Mouse (Mus musculus) liver, embryonic 15.5 days (tissue): ENCODE results near the gene Ddah2. TPM values are rescaled to one million over a fixed set of nuclear protein-coding genes. Genes with fewer than 3 reads are reported as not detected.
A peak's percentile ranks its signal among the peaks of the same experiment; 100 is the strongest.

Source experiments
- ATAC-seq: fragments of 200-750 bp; cut with Nextera tagmentation; 2 replicates; pipeline ENCODE4 v1.8.0; 2017; ENCODE audit warnings: moderate number of reproducible peaks, mild to moderate bottlenecking, moderate library complexity; ENCODE audit not compliant: insufficient read depth
- H3K27ac ChIP-seq: fragments of 300-500 bp; sonication (generic); replicated peaks from 2 replicates; pipeline ENCODE4 v1.5.1; 2015; ENCODE audit warnings: mild to moderate bottlenecking, inconsistent platforms
- H3K27me3 ChIP-seq: fragments of 300-500 bp; sonication (generic); 2 replicates; pipeline ENCODE4 v1.6.1; 2015; ENCODE audit warnings: mild to moderate bottlenecking, inconsistent platforms
- H3K36me3 ChIP-seq: fragments of 300-500 bp; sonication (generic); replicated peaks from 2 replicates; pipeline ENCODE4 v1.6.1; 2015; ENCODE audit warnings: moderate library complexity, mild to moderate bottlenecking, inconsistent platforms
- H3K4me1 ChIP-seq: fragments of 300-500 bp; sonication (generic); replicated peaks from 2 replicates; pipeline ENCODE4 v1.6.1; 2015; ENCODE audit warnings: inconsistent platforms
- H3K4me2 ChIP-seq: fragments of 300-500 bp; sonication (generic); 2 replicates; pipeline ENCODE4 v1.6.1; 2015; ENCODE audit warnings: moderate library complexity, mild to moderate bottlenecking, inconsistent platforms
- H3K4me3 ChIP-seq: fragments of 300-500 bp; sonication (generic); replicated peaks from 2 replicates; pipeline ENCODE4 v1.5.1; 2015; ENCODE audit warnings: mild to moderate bottlenecking, inconsistent platforms
- H3K9ac ChIP-seq: fragments of 300-500 bp; sonication (generic); 2 replicates; pipeline ENCODE4 v1.6.1; 2015; ENCODE audit warnings: moderate library complexity, mild to moderate bottlenecking, inconsistent platforms
- H3K9me3 ChIP-seq: fragments of 300-500 bp; sonication (generic); replicated peaks from 2 replicates; pipeline ENCODE4 v1.6.1; 2016; ENCODE audit warnings: inconsistent platforms
- WGBS: fragments of 180-500 bp; shearing (Covaris S2); methylation state at CpG from one replicate; pipeline ENCODE4 v1.1.7; 2015; ENCODE audit warnings: mixed read lengths; ENCODE audit not compliant: insufficient replicate concordance; 5-methylcytosine and 5-hydroxymethylcytosine counted together
- polyA plus RNA-seq: library from polyadenylated mRNA; unstranded; fragments of >200 nt; fragmentation: Nextera tagmentation; extraction: Ambion mirVana; gene quantifications from 2 replicates; pipeline ENCODE4 v1.2.1, GENCODE M21; 2015

Gene Ddah2
- polyA plus RNA-seq, 1 experiment from 2014 or later: 18.6 TPM

- WGBS: 67% methylated on average over 17 of the region's 17 CpGs
- Histone ChIP-seq H3K4me2 (no peak overlapping the region), H3K36me3 (no peaks in the 10 kb centered on the region), H3K9me3 (no peaks in the 10 kb centered on the region), H3K4me3 (no peak overlapping the region), H3K4me1 (peaks cover 31% of the 10 kb centered on the region), H3K27me3 (peaks cover 75% of the 10 kb centered on the region), H3K27ac (no peak overlapping the region), H3K9ac (no peak overlapping the region)
- no peak for ATAC-seq
These were observed 9.5 kb downstream of the Ddah2 start for GRCm38 (mm10) chr17:35068213-35068914.

DNA sequence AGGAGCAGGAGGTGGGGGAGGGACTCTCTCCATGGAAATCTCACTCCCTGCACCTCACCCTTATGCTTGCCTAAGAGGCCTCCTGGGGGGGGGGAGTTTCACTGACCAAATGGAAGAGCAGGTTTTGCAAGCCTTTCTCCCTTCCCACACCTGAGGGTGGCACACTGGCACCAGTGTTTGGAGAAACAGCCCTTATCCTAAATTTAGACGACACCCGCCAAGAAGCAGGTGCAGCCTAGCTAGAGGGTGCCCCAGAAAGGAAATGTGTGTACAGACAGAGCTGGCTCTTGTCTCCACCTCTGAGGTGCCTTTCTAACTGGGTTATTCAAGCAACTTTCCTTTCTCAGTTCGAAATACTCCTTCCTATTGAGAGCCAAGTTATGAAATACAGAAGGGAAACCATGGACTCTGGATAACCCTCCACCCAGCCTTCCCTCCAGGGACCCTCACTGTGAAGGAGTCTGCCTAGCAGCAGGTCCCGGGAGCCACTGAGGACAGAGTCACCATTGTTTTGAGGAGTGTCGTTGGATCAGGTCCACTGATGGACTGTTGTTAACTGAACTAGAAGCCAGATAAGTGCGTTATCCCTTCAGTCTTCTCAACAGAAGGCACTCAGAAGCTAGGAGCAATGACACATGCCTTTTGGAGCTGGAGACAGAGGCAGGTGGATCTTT lies 11.9 kb downstream of the Ddah2 start:
- H3K9me3 ChIP-seq: no peaks in the 10 kb centered on the region
- peaks cover 60% of the 10 kb centered on the region for H3K27me3 ChIP-seq
- no peak overlapping the region for H3K27ac ChIP-seq
- H3K4me2 ChIP-seq: no peak overlapping the region
- no peaks in the 10 kb centered on the region for H3K36me3 ChIP-seq
- no peak for ATAC-seq
- 33% methylated on average over 6 of the region's 6 CpGs for whole genome bisulfite sequencing
- H3K4me1 ChIP-seq: peaks cover 17% of the 10 kb centered on the region
- H3K4me3 ChIP-seq: no peak overlapping the region
- no peak overlapping the region for H3K9ac ChIP-seq

GRCm38 (mm10) chr17:35071454-35071853 lies 12.6 kb downstream of the Ddah2 start:
- H3K27me3 ChIP-seq: peaks cover 52% of the 10 kb centered on the region

GRCm38 (mm10) chr17:35074097-35074496 lies 15.3 kb downstream of the Ddah2 start:
- H3K9me3 ChIP-seq: no peaks in the 10 kb centered on the region

More at GRCm38 (mm10) chr17:35071454-35071853, 12.6 kb downstream of the Ddah2 start:
- WGBS: 67% methylated on average over 9 of the region's 9 CpGs
- Histone ChIP-seq H3K36me3 (no peaks in the 10 kb centered on the region), H3K4me2 (no peak overlapping the region), H3K27ac (no peak overlapping the region), H3K4me3 (no peak overlapping the region), H3K9ac (no peak overlapping the region), H3K9me3 (no peaks in the 10 kb centered on the region), H3K4me1 (peaks cover 14% of the 10 kb centered on the region)
- no peak for ATAC-seq

DNA sequence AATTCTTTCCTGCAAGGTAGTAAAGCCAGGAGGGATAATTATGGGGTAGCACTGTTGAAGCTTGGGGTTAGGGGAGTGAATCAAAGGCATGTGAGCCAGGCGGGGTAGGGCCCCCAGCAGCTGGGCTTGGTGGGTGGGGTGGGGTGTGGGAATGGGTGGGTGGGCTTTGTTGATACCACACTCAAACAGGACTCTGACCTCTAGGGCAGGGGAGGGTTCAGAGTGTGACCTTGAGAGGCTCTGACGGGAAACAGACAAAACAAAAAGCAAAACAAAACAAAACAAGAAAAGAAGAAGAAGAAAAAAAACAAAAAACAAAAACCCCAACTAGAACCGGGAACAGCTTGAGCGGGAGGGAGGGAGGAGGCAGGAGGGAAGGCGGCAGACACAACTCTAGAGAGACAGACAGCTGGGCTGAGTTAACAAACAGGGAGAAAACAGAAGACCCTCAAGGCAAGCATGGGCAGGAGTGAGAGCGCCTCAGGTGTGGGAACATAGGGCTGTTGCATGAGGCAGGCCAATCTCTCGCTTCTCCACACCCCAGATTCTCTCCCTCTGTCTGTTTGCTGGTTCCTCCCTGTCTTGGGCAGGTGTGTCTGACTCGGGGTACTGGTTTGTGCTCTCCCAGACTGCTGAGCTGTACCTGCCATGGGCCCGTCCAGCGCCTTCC lies 17.8 kb downstream of the Ddah2 start, which contains the start of gene Ly6g6e:
Gene Ly6g6e (plus strand): TSS at position 396 of the 670 bp plus-strand sequence.
- WGBS: 33% methylated on average over 10 of the region's 10 CpGs
- H3K9ac ChIP-seq: no peak within 1 kb of the TSS
- no peaks in the 10 kb centered on the region for H3K36me3 ChIP-seq
- H3K4me1 ChIP-seq: peaks cover 46% of the 10 kb centered on the region
- H3K4me2 ChIP-seq: peak within 1 kb of the TSS; percentile 29
- peaks cover 30% of the 10 kb centered on the region for H3K27me3 ChIP-seq
- H3K27ac ChIP-seq: no peak within 1 kb of the TSS
- no peak for ATAC-seq
- no peak within 1 kb of the TSS for H3K4me3 ChIP-seq
- no peaks in the 10 kb centered on the region for H3K9me3 ChIP-seq

More at GRCm38 (mm10) chr17:35074097-35074496, 15.3 kb downstream of the Ddah2 start:
- H3K4me3 ChIP-seq: no peak overlapping the region
- H3K9ac ChIP-seq: no peak overlapping the region; the same call in 1 of the 2 replicates
- H3K27me3 ChIP-seq: peaks cover 44% of the 10 kb centered on the region
- no peak overlapping the region for H3K27ac ChIP-seq
- WGBS: 24% methylated on average over 17 of the region's 17 CpGs
- no peaks in the 10 kb centered on the region for H3K36me3 ChIP-seq
- no peak overlapping the region for H3K4me2 ChIP-seq
- peaks cover 31% of the 10 kb centered on the region for H3K4me1 ChIP-seq
- no peak for ATAC-seq

GRCm38 (mm10) chr17:35077285-35077684 lies 18.4 kb downstream of the Ddah2 start:
- Histone ChIP-seq H3K4me1 (peaks cover 46% of the 10 kb centered on the region), H3K9ac (no peak overlapping the region)
- WGBS: 18% methylated on average over 2 of the region's 2 CpGs

DNA sequence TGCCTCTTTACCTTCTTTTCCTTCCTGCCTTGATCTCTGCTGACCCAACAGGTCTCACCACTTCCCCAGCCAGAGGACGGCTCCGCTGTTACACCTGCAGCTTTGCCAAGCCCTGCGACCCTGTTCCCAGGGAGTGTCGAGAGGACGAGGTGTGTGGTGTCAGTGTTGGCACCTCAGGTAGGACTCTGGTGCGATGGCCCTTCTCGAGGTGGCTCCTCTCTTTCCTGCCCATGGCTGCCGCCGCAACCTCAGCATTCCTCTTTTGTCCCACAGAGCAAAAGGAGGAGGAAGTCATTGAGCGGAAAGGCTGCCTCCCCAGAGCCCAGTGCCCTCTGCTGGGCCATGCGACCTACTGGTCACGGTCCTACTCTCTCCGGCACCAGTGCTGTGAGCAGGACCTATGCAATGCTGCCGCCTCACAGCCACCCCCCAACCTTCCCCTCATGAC lies 19.0 kb downstream of the Ddah2 start, which contains the start of gene Ly6g6d:
Gene Ly6g6d (minus strand): TSS at position 280 of the 448 bp plus-strand sequence.
- H3K9ac ChIP-seq: no peak within 1 kb of the TSS
- H3K4me1 ChIP-seq: peaks cover 46% of the 10 kb centered on the region
- no peak for ATAC-seq

More at GRCm38 (mm10) chr17:35077285-35077684, 18.4 kb downstream of the Ddah2 start:
- peaks cover 30% of the 10 kb centered on the region for H3K27me3 ChIP-seq
- no peak overlapping the region for H3K4me2 ChIP-seq
- H3K36me3 ChIP-seq: no peaks in the 10 kb centered on the region
- no peak for ATAC-seq
- no peak overlapping the region for H3K4me3 ChIP-seq
- no peak overlapping the region for H3K27ac ChIP-seq
- no peaks in the 10 kb centered on the region for H3K9me3 ChIP-seq

GRCm38 (mm10) chr17:35079778-35080177 lies 20.9 kb downstream of the Ddah2 start:
- peak; percentile 96 for ATAC-seq
- peaks cover 47% of the 10 kb centered on the region for H3K4me1 ChIP-seq
- peaks cover 18% of the 10 kb centered on the region for H3K27me3 ChIP-seq
- H3K36me3 ChIP-seq: no peaks in the 10 kb centered on the region
- peak overlapping the region; percentile 85 for H3K27ac ChIP-seq
- H3K9me3 ChIP-seq: no peaks in the 10 kb centered on the region
- WGBS: 13% methylated on average over 9 of the region's 9 CpGs
- H3K4me2 ChIP-seq: peak overlapping the region; percentile 70
- H3K9ac ChIP-seq: peak overlapping the region; percentile 23
- H3K4me3 ChIP-seq: peak overlapping the region; percentile 39

More for the DNA sequence above, 19.0 kb downstream of the Ddah2 start, which contains the start of gene Ly6g6d:
- Histone ChIP-seq H3K27ac (no peak within 1 kb of the TSS), H3K4me3 (no peak within 1 kb of the TSS), H3K27me3 (peaks cover 29% of the 10 kb centered on the region), H3K9me3 (no peaks in the 10 kb centered on the region), H3K4me2 (peak within 1 kb of the TSS; percentile 29), H3K36me3 (no peaks in the 10 kb centered on the region)
- WGBS: 13% methylated on average over 14 of the region's 14 CpGs

- H3K4me2 ChIP-seq: peak overlapping the region; percentile 70
- H3K9me3 ChIP-seq: no peaks in the 10 kb centered on the region
- ATAC-seq: peak; percentile 66
- peaks cover 18% of the 10 kb centered on the region for H3K27me3 ChIP-seq
- WGBS: 26% methylated on average over 6 of the region's 6 CpGs
- peak overlapping the region; percentile 23 for H3K9ac ChIP-seq
- peak overlapping the region; percentile 39 for H3K4me3 ChIP-seq
- H3K27ac ChIP-seq: peak overlapping the region; percentile 85
- H3K4me1 ChIP-seq: peaks cover 51% of the 10 kb centered on the region
- H3K36me3 ChIP-seq: no peaks in the 10 kb centered on the region
These were observed 21.4 kb downstream of the Ddah2 start for GRCm38 (mm10) chr17:35080248-35080647.

DNA sequence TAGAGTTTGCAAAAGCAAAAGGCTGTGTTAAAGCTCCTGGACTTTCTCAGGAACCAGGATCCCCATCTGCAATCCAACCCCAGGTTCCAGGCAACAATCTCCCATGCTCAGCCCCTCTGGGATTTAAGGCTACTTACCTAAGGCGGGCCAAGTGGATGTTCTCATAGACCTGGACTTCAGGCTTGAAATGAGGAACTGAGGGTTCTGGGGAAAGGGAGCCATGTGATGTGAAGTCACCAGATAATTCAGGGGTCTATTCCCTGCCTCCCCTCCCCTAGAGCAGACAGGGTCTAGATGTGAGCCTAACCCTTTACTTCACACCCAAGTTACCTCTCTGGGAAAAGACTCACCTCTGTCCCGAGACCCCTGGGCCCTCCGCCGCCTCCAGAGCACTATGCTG lies 21.9 kb downstream of the Ddah2 start:
- peaks cover 56% of the 10 kb centered on the region for H3K4me1 ChIP-seq
- H3K9ac ChIP-seq: peak overlapping the region; percentile 23; the same call in 1 of the 2 replicates
- peak overlapping the region; percentile 85 for H3K27ac ChIP-seq
- no peak overlapping the region; the same call in 1 of the 2 replicates for H3K4me3 ChIP-seq
- H3K9me3 ChIP-seq: no peaks in the 10 kb centered on the region
- peaks cover 18% of the 10 kb centered on the region for H3K27me3 ChIP-seq
- WGBS: 83% methylated on average over 4 of the region's 4 CpGs
- peak overlapping the region; percentile 70 for H3K4me2 ChIP-seq
- no peak for ATAC-seq
- H3K36me3 ChIP-seq: no peaks in the 10 kb centered on the region
